Mouse (Mus musculus) E14TG2a.4 (cell line): ENCODE data around the gene Akap2.

Source experiments
- H3K27me3 ChIP-seq: 2 replicates; pipeline ENCODE4 v1.6.1; 2014; ENCODE audit warnings: low read length, control low read depth; ENCODE audit not compliant: insufficient read depth
- H3K36me3 ChIP-seq: 2 replicates; pipeline ENCODE4 v1.6.1; 2014; ENCODE audit warnings: low read length, control low read depth; ENCODE audit not compliant: insufficient read depth
- H3K4me1 ChIP-seq: replicated peaks from 2 replicates; pipeline ENCODE4 v1.6.1; 2014; ENCODE audit warnings: low read depth, low read length, control low read depth
- H3K4me3 ChIP-seq: replicated peaks from 2 replicates; pipeline ENCODE4 v1.5.1; 2014; ENCODE audit warnings: mild to moderate bottlenecking, low read length
- H3K9me3 ChIP-seq: 2 replicates; pipeline ENCODE4 v1.6.1; 2014; ENCODE audit warnings: low read length, control low read depth
- CTCF ChIP-seq: conservative IDR thresholded peaks from 2 replicates; pipeline ENCODE4 v1.5.1; 2014; ENCODE audit warnings: low read length
- NANOG ChIP-seq: IDR thresholded peaks from 2 replicates; pipeline ENCODE4 v1.6.1; 2014; ENCODE audit warnings: borderline replicate concordance, low read length, mixed read lengths
- POU5F1 ChIP-seq: IDR thresholded peaks from 2 replicates; pipeline ENCODE4 v1.6.1; 2014; ENCODE audit warnings: low read length, borderline replicate concordance

Gene Akap2

GRCm38 (mm10) chr4:57854181-57854580 is 136.7 kb downstream of the Akap2 start:
- Histone ChIP-seq H3K4me3 (no peak overlapping the region), H3K9me3 (peaks cover 61% of the 10 kb centered on the region), H3K27me3 (no peaks in the 10 kb centered on the region), H3K4me1 (peaks cover 25% of the 10 kb centered on the region; the same call in 1 of the 2 replicates), H3K36me3 (peaks cover 94% of the 10 kb centered on the region)
- TF ChIP-seq NANOG (no peak), CTCF (no peak), POU5F1 (no peak)

- H3K4me1 ChIP-seq: peaks cover 25% of the 10 kb centered on the region; the same call in 1 of the 2 replicates
- H3K9me3 ChIP-seq: peaks cover 50% of the 10 kb centered on the region
- no peak overlapping the region for H3K4me3 ChIP-seq
- H3K36me3 ChIP-seq: peaks cover 93% of the 10 kb centered on the region
- no peaks in the 10 kb centered on the region for H3K27me3 ChIP-seq
- TF ChIP-seq NANOG: no peak
- no peak for TF ChIP-seq CTCF
- TF ChIP-seq POU5F1: no peak
These were observed 138.0 kb downstream of the Akap2 start for GRCm38 (mm10) chr4:57855281-57855941.

DNA sequence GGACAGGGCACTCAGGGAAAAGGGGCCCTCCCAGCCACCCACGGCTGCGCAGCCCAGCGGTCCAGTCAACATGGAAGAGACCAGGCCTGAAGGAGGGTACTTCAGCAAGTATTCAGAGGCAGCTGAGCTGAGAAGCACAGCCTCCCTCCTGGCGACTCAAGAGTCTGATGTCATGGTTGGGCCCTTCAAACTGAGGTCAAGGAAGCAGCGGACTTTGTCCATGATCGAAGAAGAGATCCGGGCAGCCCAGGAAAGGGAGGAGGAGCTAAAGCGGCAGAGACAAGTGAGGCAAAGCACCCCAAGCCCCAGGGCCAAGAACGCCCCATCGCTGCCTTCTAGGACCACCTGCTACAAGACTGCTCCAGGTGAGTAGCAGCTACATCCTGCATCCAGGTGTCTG is 139.2 kb downstream of the Akap2 start:
- TF ChIP-seq POU5F1: no peak
- TF ChIP-seq CTCF: no peak
- no peak for TF ChIP-seq NANOG
- Histone ChIP-seq H3K27me3 (no peaks in the 10 kb centered on the region), H3K9me3 (peaks cover 44% of the 10 kb centered on the region), H3K4me3 (no peak overlapping the region), H3K36me3 (peaks cover 91% of the 10 kb centered on the region), H3K4me1 (peaks cover 25% of the 10 kb centered on the region; the same call in 1 of the 2 replicates)

DNA sequence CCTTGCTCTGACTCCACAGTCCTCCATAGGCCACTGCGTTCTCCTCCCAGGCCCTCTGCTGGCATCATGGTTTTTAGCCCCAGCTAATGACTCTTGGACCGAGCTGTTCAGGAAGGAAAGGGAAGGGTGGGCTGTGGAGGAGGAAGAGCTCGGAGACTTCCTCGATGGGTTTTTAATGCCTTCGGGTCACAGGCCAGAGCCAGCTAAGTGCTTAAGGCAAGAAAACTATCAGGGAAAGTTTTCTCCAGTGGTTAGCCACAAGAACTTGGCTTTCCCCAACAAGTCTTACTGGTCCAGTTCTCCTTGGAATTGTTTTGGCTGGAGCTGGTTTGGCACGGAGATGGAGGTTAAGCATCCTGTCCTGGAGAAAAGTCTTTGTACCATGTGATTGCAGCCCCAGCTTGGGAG is 142.8 kb downstream of the Akap2 start:
- Histone ChIP-seq H3K4me1 (peaks cover 19% of the 10 kb centered on the region; the same call in 1 of the 2 replicates), H3K9me3 (peaks cover 35% of the 10 kb centered on the region), H3K36me3 (peaks cover 67% of the 10 kb centered on the region), H3K27me3 (no peaks in the 10 kb centered on the region), H3K4me3 (no peak overlapping the region)
- no peak for TF ChIP-seq POU5F1
- no peak for TF ChIP-seq CTCF

- H3K36me3 ChIP-seq: peaks cover 66% of the 10 kb centered on the region
- no peak overlapping the region for H3K4me3 ChIP-seq
- TF ChIP-seq CTCF (no peak), POU5F1 (no peak), NANOG (no peak)
These were observed 143.7 kb downstream of the Akap2 start for GRCm38 (mm10) chr4:57861166-57861565.

DNA sequence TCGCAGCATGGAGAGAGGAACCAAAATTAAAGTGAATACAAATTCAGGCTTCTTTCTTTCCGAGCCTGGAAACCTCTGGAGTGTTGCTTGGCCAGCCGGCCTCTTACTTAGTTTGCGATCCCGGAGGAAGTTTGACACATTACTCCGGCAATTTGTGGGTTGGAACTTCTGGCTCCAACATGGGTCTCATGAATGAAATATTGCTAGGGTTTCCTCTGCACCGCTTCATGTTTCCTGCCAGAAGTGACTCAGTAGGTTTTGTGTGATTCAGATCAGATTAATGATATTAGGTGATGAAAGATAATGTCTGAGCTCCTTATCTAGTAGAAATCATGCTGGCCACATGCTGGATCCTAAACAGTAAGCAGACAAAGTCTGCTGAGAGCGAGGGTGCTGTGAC is 144.4 kb downstream of the Akap2 start:
- Histone ChIP-seq H3K27me3 (no peaks in the 10 kb centered on the region), H3K36me3 (peaks cover 61% of the 10 kb centered on the region), H3K4me3 (no peak overlapping the region), H3K9me3 (peaks cover 31% of the 10 kb centered on the region), H3K4me1 (peaks cover 24% of the 10 kb centered on the region)
- TF ChIP-seq CTCF (no peak), NANOG (no peak), POU5F1 (no peak)

More at GRCm38 (mm10) chr4:57861166-57861565, 143.7 kb downstream of the Akap2 start:
- H3K27me3 ChIP-seq: no peaks in the 10 kb centered on the region
- H3K9me3 ChIP-seq: peaks cover 35% of the 10 kb centered on the region
- peaks cover 24% of the 10 kb centered on the region for H3K4me1 ChIP-seq

DNA sequence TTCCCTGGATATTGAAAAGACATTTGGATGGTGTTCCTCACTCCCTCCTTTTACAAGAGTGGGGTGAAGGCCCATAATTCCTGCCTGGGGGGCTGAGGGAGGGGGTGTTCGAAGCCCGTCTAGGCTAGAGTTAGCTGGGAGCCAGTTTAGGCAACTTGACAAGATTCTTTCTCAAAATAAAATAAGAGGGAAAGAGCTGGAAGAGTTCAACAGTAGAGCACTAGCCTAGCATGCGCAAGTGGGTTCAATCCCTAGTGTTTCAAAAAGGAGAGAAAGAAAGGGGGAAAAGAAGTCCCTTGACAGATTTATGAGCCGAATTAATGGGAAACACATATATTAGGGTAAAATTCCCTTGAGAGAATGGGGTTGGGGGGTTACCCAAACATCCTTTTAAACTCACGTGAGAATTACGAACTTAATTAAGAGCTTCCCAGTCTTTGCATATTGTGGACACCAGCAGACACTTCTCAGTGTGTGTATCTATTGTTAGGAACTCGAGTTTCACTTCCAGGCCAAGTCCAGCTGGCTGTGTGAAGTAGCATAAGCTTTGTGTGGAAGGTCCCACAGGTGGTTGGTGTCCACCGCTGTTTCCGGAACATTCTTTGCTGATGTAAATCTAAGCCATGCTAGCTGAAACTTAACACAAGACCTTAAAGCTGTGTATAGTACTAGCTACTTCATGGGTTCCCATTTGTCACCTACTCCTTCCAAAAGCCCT is 145.0 kb downstream of the Akap2 start:
- Histone ChIP-seq H3K4me1 (peaks cover 29% of the 10 kb centered on the region), H3K36me3 (peaks cover 58% of the 10 kb centered on the region), H3K9me3 (peaks cover 31% of the 10 kb centered on the region), H3K27me3 (no peaks in the 10 kb centered on the region), H3K4me3 (no peak overlapping the region)
- no peak for TF ChIP-seq CTCF

- TF ChIP-seq POU5F1 (no peak), NANOG (no peak), CTCF (no peak)
- H3K9me3 ChIP-seq: peaks cover 45% of the 10 kb centered on the region
- peaks cover 27% of the 10 kb centered on the region for H3K4me1 ChIP-seq
- no peak overlapping the region for H3K4me3 ChIP-seq
- H3K27me3 ChIP-seq: no peaks in the 10 kb centered on the region
- H3K36me3 ChIP-seq: peaks cover 27% of the 10 kb centered on the region
These were observed 148.6 kb downstream of the Akap2 start for GRCm38 (mm10) chr4:57866088-57866487.
